Mouse (Mus musculus): ENCODE measurements at regions not wholly inside any gene's neighbourhood (a gene's known extent, or its start where the extent isn't known, plus 50 kb on each side); places are given as distances from the start of the nearest gene placed in this dataset.

DNA sequence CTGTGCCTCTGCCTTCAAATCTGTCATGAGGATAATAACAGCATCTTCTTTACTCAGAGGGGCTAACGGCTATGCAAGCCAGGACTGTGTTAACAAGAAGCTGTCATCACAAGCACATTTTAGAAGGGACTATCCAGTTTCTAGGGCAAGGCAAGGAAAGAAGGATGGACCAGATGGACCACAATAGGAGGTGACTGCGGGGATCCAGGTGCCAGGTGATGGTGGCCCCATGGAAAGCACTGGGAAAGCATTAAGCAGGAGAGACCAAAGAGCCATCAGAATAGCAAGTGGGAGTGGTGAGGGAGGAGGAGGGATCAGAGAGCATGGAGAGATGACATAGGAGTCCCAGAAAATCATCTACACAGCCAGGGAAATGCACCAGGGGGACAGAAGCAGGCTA is 373.3 kb downstream of the Gm49356 start:
- H3K27ac ChIP-seq: no peak overlapping the region
- 84% methylated on average over 2 of the region's 2 CpGs for WGBS
- H3K27me3 ChIP-seq: no peaks in the 10 kb centered on the region

DNA sequence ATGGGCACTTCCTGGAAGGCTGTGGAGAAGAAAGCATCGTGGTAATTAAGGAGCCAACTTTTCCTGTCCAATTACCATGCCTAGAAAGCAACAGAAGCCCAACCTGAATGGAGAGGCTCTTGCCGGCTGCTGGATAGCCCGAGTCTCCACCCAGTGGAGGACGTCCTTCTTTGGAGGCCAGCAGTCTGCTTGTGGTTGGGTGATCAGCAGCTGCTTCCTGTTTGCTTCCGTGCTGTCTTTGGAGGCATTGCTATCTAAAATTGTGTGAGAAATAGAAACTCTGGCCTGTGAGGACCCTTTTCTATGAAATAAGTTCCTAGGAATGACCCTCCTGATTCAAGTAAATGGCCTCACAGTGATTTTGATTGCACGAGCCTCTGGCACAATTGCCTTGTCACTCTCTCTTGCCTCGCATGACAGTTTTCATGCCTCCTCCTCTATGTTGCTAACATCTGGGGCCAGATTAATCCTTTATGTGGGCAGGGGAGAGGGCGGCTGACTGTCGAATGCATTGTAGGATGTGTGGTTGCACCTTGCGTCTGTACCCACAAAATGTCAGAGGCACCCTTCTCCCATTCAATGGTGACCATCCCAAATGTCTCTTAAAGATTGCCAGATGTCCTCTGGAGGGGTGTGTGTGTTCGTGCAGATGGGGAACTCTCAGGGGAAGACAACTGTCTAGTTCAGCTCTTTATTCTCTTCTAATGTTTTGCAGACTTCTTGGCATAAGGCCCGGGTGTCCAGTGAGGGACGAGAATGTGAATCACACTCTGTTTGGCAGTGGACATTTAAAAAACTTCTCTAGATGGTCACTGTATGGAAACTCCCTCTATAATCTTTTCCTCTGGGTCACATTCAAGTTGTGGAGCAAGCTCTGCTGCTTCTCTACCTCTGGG is 374.6 kb downstream of the Gm49356 start:
- Histone ChIP-seq H3K9me3 (no peaks in the 10 kb centered on the region), H3K27ac (no peak overlapping the region), H3K4me2 (replicated peaks) (no peak overlapping the region), H3K36me3 (no peaks in the 10 kb centered on the region), H3K27me3 (no peaks in the 10 kb centered on the region), H3K4me1 (no peaks in the 10 kb centered on the region), H3K9ac (no peak overlapping the region), H3K4me3 (no peak overlapping the region)
- ATAC-seq (ENCODE audit: insufficient number of reproducible peaks, insufficient read depth, low FRiP score, low TSS enrichment): no peak
- 56% methylated on average over 13 of the region's 13 CpGs for WGBS

More for the DNA sequence above, 373.3 kb downstream of the Gm49356 start:
- Histone ChIP-seq H3K4me3 (no peak overlapping the region), H3K4me2 (replicated peaks) (no peak overlapping the region), H3K9me3 (no peaks in the 10 kb centered on the region), H3K9ac (no peak overlapping the region), H3K4me1 (no peaks in the 10 kb centered on the region), H3K36me3 (no peaks in the 10 kb centered on the region)
- ATAC-seq (ENCODE audit: insufficient number of reproducible peaks, insufficient read depth, low FRiP score, low TSS enrichment): no peak
